Mouse (Mus musculus): Measurements from ENCODE around the gene Cib3. TPM values are rescaled to one million over a fixed set of nuclear protein-coding genes. Genes with fewer than 3 reads are reported as not detected.

Gene Cib3
- polyA plus RNA-seq (2015; fragmentation: Nextera tagmentation; extraction: Ambion mirVana), result not detected in 2 replicates

DNA sequence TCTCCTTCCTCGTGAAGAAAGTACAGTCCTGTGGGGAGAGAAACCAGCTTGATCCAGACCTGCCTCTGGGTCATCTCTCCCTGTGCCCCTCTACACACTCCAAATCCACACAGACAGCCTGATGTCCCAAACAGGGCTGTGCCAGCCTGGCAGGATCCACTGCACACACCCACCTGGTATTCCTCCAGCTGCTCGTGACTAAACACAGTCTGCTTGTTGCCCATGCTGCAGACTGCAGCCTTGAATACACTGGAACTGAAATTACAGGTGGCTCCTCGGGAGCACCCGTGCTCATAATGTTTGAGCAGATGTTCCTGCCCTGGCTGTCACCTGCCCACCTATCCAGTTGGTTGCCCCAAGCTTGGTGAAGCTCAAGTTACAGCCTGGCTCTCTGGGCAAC, at the start of gene Cib3:
Gene Cib3 (minus strand): TSS at position 87 of the 400 bp plus-strand sequence.
- WGBS, result 65% methylated on average over 4 of the region's 4 CpGs
- Histone ChIP-seq H3K9ac (replicated peaks) (no peak within 1 kb of the TSS), H3K4me3 (replicated peaks) (no peak within 1 kb of the TSS), H3K4me1 (replicated peaks) (no peaks in the 10 kb centered on the region), H3K9me3 (no peaks in the 10 kb centered on the region), H3K27ac (no peak within 1 kb of the TSS), H3K27me3 (peaks cover 17% of the 10 kb centered on the region), H3K4me2 (replicated peaks) (no peak within 1 kb of the TSS), H3K36me3 (no peaks in the 10 kb centered on the region)
- ATAC-seq, result no peak

DNA sequence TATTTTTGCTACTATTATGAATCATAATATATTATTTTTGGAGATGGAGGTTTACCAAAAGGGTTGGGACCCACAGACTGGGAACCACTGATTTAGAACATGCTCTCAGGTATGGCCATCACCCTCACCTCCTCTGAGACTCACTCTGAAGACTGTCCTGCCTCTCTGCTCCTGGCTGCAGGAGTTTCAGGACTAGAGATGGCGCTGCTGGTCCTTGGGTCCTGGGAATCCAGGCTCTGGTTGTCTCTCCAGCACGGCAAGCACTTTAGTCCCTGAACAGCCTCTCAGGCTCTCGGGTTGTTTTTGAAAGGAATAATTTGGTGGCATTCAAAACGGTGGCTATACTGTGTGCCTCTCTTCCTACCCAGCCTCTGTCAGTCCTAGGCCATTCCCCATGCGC, 49.2 kb upstream of the Cib3 start:
- Histone ChIP-seq H3K36me3 (peaks cover 3% of the 10 kb centered on the region), H3K27ac (no peak overlapping the region), H3K9me3 (no peaks in the 10 kb centered on the region), H3K27me3 (no peaks in the 10 kb centered on the region), H3K9ac (replicated peaks) (no peak overlapping the region), H3K4me2 (replicated peaks) (no peak overlapping the region), H3K4me3 (replicated peaks) (no peak overlapping the region), H3K4me1 (replicated peaks) (no peaks in the 10 kb centered on the region)
- 58% methylated on average over 5 of the region's 5 CpGs for WGBS
- ATAC-seq, result no peak

DNA sequence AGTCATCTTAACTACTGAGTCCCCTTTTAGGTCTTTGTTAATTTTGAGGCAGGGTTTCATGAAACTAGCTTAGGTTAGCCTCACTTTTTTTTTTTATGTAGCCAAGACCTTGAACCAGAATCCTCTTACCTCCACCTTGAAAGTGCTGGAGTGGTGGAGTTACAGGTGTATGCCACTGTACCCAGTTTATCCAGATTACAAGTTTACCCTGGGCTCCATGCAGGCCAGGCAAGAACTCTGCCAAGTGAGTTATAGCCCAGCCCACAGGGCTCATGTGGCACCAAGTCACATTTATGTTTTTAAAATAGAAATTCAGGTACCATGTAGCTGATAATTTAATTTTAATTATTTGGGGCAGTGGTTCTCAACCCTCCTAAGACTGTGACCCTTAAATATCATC, 48.8 kb upstream of the Cib3 start:
- no peak for ATAC-seq
- Histone ChIP-seq H3K27ac (no peak overlapping the region), H3K9ac (replicated peaks) (no peak overlapping the region), H3K27me3 (no peaks in the 10 kb centered on the region), H3K4me1 (replicated peaks) (no peaks in the 10 kb centered on the region), H3K9me3 (no peaks in the 10 kb centered on the region), H3K4me3 (replicated peaks) (no peak overlapping the region), H3K36me3 (peaks cover 6% of the 10 kb centered on the region), H3K4me2 (replicated peaks) (no peak overlapping the region)

DNA sequence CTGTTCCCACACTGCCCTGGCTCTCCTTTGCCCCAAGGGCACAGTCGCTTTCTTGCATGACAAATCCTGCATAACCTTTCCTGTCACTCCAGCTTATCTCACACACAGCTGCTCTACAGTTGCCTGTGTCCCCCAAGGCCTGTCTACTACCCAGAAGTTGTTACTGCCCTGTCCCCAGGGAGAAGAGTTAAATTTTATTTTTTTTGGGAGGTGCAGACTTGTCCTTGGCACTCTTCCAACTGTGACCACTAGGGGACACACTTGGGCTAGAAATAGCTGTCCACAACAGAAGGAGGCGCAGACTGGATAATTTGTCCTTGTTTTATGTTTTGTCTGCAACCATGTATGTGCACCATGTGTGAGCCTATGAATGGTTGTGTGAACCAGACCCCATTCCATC, 48.4 kb upstream of the Cib3 start:
- H3K9me3 ChIP-seq, result no peaks in the 10 kb centered on the region
- peaks cover 7% of the 10 kb centered on the region for H3K36me3 ChIP-seq
- H3K27me3 ChIP-seq, result no peaks in the 10 kb centered on the region
- no peak overlapping the region for H3K4me2 ChIP-seq (replicated peaks)
- H3K4me3 ChIP-seq (replicated peaks), result no peak overlapping the region
- ATAC-seq, result peak; percentile 57
- no peak overlapping the region for H3K27ac ChIP-seq
- no peak overlapping the region for H3K9ac ChIP-seq (replicated peaks)
- whole genome bisulfite sequencing, result 27% methylated on average over 2 of the region's 2 CpGs
- H3K4me1 ChIP-seq (replicated peaks), result no peaks in the 10 kb centered on the region

DNA sequence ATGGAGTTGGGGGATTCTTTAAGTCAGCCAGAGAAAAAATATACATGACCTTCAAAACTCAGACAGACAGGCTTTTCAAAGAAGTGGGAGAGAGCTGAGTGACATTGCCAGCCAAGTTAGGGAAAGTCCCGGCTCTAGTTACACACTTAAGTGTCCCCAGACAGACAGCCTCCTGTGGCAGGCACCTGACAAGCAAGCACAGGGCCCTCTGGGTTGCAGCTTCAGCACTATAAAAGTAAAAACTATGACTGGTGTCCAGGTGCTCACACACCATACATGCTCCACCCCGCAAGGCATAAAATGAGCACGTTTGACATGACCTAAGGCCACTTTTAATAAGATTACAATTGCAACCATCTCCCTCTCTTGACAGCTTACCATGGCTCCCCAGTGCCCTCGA, 47.9 kb upstream of the Cib3 start:
- Histone ChIP-seq H3K36me3 (peaks cover 11% of the 10 kb centered on the region), H3K9me3 (no peaks in the 10 kb centered on the region), H3K4me2 (replicated peaks) (no peak overlapping the region), H3K27ac (no peak overlapping the region), H3K4me1 (replicated peaks) (no peaks in the 10 kb centered on the region), H3K27me3 (no peaks in the 10 kb centered on the region), H3K9ac (replicated peaks) (no peak overlapping the region), H3K4me3 (replicated peaks) (no peak overlapping the region)
- ATAC-seq, result 0 out of 2 replicates have a peak, but pooled peaks have one; percentile 2
- WGBS, result 56% methylated on average over 4 of the region's 4 CpGs

DNA sequence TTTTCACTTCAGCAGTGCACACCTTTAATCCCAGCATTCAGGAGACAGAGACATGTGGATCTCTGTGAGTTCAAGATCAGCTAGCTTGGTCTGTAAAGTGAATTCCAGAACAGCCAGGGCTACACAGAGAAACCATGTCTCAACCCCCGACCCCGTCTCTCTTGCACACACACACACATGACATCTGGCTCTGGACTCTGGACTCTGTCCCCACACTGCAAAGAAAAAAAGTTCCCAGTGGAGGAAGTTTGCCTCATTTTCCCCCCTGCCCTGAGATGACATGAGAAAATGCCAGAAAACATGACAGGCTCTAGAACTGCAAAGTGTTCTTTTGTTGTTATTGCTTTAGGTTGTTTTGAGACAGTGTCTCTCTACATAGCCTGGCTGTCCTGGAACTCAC, 47.2 kb upstream of the Cib3 start:
- WGBS, result 74% methylated on average over 2 of the region's 2 CpGs
- no peak for ATAC-seq
- peaks cover 18% of the 10 kb centered on the region for H3K36me3 ChIP-seq
- no peak overlapping the region for H3K27ac ChIP-seq
- H3K9ac ChIP-seq (replicated peaks), result no peak overlapping the region
- H3K4me3 ChIP-seq (replicated peaks), result no peak overlapping the region
- no peaks in the 10 kb centered on the region for H3K27me3 ChIP-seq
- H3K9me3 ChIP-seq, result no peaks in the 10 kb centered on the region
- H3K4me1 ChIP-seq (replicated peaks), result no peaks in the 10 kb centered on the region
- H3K4me2 ChIP-seq (replicated peaks), result no peak overlapping the region

DNA sequence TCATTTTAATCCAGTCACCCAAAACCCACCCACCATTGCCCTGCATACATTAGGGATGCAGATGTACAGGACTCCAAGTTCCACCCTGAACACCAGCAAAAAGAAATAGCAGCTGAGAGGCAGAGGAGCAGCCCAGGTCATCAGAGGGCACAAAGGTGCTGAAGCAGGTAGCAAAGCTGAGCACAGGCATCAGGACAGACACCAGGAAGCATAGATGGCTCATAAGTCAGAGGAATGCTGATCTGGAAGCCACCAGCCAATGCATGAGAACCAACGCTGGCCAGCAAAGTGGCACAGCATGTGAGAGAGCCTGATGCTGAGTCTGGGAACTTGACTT, 45.2 kb upstream of the Cib3 start:
- WGBS, result 93% methylated on average over 1 of the region's 1 CpGs
- no peaks in the 10 kb centered on the region for H3K4me1 ChIP-seq (replicated peaks)
- no peak overlapping the region for H3K4me2 ChIP-seq (replicated peaks)
- H3K36me3 ChIP-seq, result peaks cover 38% of the 10 kb centered on the region
- H3K9ac ChIP-seq (replicated peaks), result no peak overlapping the region
- no peaks in the 10 kb centered on the region for H3K9me3 ChIP-seq
- no peak overlapping the region for H3K4me3 ChIP-seq (replicated peaks)
- H3K27ac ChIP-seq, result no peak overlapping the region
- ATAC-seq, result no peak
- no peaks in the 10 kb centered on the region for H3K27me3 ChIP-seq

DNA sequence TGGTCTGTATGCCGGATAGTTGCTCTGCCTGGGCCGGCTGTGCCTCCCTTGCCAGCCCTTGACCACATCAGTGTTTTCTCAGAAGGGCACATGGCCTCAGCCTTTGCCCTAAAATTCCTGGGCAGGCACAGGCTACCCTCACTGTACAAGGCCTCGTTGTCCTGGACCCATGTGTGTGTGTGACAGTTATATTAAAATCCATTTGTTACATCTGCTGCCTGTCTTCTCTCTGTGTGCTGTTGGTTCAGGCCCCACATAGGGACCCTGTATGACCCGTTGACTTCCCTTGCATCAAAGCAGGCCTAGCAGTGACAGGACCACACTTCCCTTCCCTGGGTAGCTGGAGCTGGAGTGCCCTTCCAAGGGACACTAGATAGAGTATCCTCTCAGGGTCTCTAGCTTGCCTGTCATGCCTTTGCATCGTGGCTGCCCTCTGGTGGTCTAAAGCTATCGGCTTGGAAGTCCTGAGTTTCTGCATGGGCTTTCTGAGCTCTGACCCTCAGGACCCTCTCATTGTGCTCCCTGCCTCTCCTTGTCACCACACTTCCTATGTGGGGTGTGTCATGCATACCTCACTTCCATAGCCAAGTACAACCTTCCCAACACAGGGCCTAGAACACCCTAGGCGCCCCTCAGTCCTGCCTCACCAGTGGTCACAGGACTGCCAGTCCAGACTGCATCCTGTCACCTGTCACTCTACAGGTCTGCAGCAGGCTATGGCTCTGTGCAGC, 44.7 kb upstream of the Cib3 start:
- no peaks in the 10 kb centered on the region for H3K9me3 ChIP-seq
- H3K9ac ChIP-seq (replicated peaks), result no peak overlapping the region
- 51% methylated on average over 7 of the region's 7 CpGs for WGBS
- H3K27ac ChIP-seq, result no peak overlapping the region
- no peaks in the 10 kb centered on the region for H3K4me1 ChIP-seq (replicated peaks)
- ATAC-seq, result peak; percentile 35; the same call in 1 of the 2 replicates
- peaks cover 44% of the 10 kb centered on the region for H3K36me3 ChIP-seq
- H3K4me3 ChIP-seq (replicated peaks), result no peak overlapping the region
- no peak overlapping the region for H3K4me2 ChIP-seq (replicated peaks)
- H3K27me3 ChIP-seq, result no peaks in the 10 kb centered on the region

DNA sequence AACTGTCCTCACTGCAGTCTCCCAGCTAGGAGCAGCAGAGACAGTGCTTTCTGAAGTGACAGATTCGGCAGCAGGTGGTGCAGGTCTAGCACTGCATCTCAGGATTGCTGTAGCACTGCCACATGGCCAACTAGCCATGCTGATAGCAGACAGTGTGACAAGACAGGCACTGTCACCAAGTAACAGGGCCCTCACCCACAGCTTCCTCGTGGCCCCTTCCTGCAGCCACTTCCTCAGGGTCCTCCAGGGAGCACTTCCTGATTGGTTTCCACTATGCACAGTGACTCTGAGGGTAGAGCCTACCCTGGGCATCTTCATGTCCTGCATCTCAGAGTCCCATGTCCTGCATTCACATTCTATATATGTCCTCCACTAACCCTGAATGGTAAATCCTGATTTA, 32.0 kb upstream of the Cib3 start:
- ATAC-seq, result no peak
- WGBS, result 94% methylated on average over 2 of the region's 2 CpGs
- Histone ChIP-seq H3K4me1 (replicated peaks) (peaks cover 21% of the 10 kb centered on the region), H3K27me3 (no peaks in the 10 kb centered on the region), H3K36me3 (peaks cover 46% of the 10 kb centered on the region), H3K4me3 (replicated peaks) (no peak overlapping the region), H3K27ac (no peak overlapping the region), H3K9me3 (no peaks in the 10 kb centered on the region), H3K9ac (replicated peaks) (no peak overlapping the region), H3K4me2 (replicated peaks) (no peak overlapping the region)

DNA sequence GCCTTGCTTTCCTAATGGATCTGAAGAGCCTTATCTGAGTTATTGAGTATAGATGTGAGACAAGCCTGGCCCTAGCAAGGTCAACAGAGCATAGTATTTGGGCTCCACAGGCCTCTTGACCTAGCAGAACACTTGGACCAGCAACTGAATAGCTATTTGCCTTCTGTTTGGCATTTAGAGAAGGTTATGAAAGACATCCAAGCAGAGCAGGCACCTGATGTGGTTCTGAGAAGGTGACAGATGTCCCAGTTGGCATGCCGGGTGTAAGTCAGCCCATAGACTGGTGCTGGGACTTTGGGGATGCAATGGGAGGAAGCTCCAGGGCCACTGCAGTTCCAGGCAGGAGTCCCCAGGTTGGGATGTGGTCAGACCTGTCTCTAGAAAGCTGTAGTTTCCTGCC, 29.6 kb upstream of the Cib3 start:
- Histone ChIP-seq H3K4me1 (replicated peaks) (peaks cover 26% of the 10 kb centered on the region), H3K27me3 (no peaks in the 10 kb centered on the region), H3K27ac (no peak overlapping the region), H3K9ac (replicated peaks) (no peak overlapping the region; the same call in 1 of the 2 replicates), H3K9me3 (no peaks in the 10 kb centered on the region), H3K36me3 (peaks cover 30% of the 10 kb centered on the region), H3K4me3 (replicated peaks) (0 out of 2 replicates have a peak overlapping the region, but pooled peaks have one; percentile 4), H3K4me2 (replicated peaks) (no peak overlapping the region)
- ATAC-seq, result no peak
- 95% methylated on average over 1 of the region's 1 CpGs for WGBS

DNA sequence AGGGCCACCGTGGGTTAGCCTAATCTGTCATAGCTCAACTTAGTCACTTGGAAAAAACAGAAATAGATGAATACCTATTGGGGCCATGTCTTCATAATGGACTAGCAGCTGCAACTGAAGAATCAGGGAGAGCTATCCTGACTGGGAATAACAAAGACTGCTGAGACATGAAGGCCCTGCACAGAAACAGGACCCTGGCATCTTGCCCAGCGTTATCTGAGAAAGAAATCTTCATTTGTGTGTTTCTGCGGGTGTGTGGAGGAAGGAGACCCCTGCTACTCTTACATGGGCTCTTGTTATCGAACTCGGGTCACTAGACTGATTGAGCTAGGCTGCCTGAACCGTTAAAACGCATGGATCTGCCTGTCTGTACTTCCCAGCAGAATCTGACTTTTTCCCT, 28.3 kb upstream of the Cib3 start:
- peak overlapping the region; percentile 95; the same call in 1 of the 2 replicates for H3K27ac ChIP-seq

DNA sequence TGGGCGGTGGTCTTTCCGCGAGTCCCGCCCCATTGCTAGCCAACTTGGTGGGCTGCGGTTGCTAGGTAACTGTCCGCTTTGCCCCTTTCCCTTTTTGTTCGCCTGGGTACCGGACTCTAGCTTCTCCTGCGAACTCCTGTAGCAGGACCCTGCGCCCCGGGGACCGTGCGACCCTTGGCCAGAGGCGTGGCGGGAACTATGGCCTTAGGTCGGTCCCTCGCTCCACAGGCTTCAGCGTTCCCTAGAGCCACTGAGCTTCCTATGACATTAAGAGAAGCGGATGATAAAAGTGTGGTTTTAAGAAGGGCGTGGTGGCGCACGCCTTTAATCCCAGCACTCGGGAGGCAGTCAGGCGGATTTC, 27.7 kb upstream of the Cib3 start:
- ATAC-seq, result no peak
- under 1% methylated on average over 24 of the region's 24 CpGs for WGBS
- H3K27ac ChIP-seq, result peak overlapping the region; percentile 95

More for the DNA sequence above, 28.3 kb upstream of the Cib3 start:
- no peaks in the 10 kb centered on the region for H3K27me3 ChIP-seq
- ATAC-seq, result no peak; the same call in 1 of the 2 replicates
- peak overlapping the region; percentile 72 for H3K9ac ChIP-seq (replicated peaks)
- peak overlapping the region; percentile 77 for H3K4me2 ChIP-seq (replicated peaks)
- peaks cover 17% of the 10 kb centered on the region for H3K36me3 ChIP-seq
- whole genome bisulfite sequencing, result 66% methylated on average over 7 of the region's 7 CpGs
- H3K4me1 ChIP-seq (replicated peaks), result peaks cover 26% of the 10 kb centered on the region
- peak overlapping the region; percentile 78 for H3K4me3 ChIP-seq (replicated peaks)
- H3K9me3 ChIP-seq, result no peaks in the 10 kb centered on the region

More for the DNA sequence above, 27.7 kb upstream of the Cib3 start:
- H3K4me1 ChIP-seq (replicated peaks), result peaks cover 26% of the 10 kb centered on the region
- H3K36me3 ChIP-seq, result peaks cover 15% of the 10 kb centered on the region
- peak overlapping the region; percentile 72 for H3K9ac ChIP-seq (replicated peaks)
- H3K4me2 ChIP-seq (replicated peaks), result peak overlapping the region; percentile 77
- H3K9me3 ChIP-seq, result no peaks in the 10 kb centered on the region
- peak overlapping the region; percentile 78 for H3K4me3 ChIP-seq (replicated peaks)
- H3K27me3 ChIP-seq, result no peaks in the 10 kb centered on the region

All from midbrain, embryonic 13.5 days (tissue).